Mouse (Mus musculus): ENCODE data around the gene Tns1.

- TF ChIP-seq POLR2A (IDR thresholded peaks at IDR 0.05; ENCODE audit: control insufficient read depth in 1 of 2, insufficient read depth in 1 of 2, low read depth in 1 of 2, low read length in 2 of 2, poor library complexity in 1 of 2) = no peak
- TF ChIP-seq MYC (IDR thresholded peaks at IDR 0.05; ENCODE audit: low read depth, low read length) = no peak
- TF ChIP-seq CHD2 (IDR thresholded peaks at IDR 0.05; ENCODE audit: low read length) = no peak
- TF ChIP-seq GABPA (IDR thresholded peaks at IDR 0.05; ENCODE audit: low read depth, low read length) = no peak
- TF ChIP-seq CTCF (IDR thresholded peaks at IDR 0.05 in 2 of 3, conservative IDR thresholded peaks at IDR 0.05 in 1 of 3; ENCODE audit: control insufficient read depth in 1 of 3, insufficient read depth in 1 of 3, low read depth in 2 of 3, low read length in 3 of 3, poor library complexity in 1 of 3, severe bottlenecking in 1 of 3) = no peak
- no peak for TF ChIP-seq GATA1 (IDR thresholded peaks at IDR 0.05; ENCODE audit: low read depth, low read length)
- no peak for TF ChIP-seq SIN3A (IDR thresholded peaks at IDR 0.05; ENCODE audit: low read length)
- no peak for TF ChIP-seq TBP (IDR thresholded peaks at IDR 0.05; ENCODE audit: low read depth, low read length)
Measured at GRCm38 (mm10) chr1:74059552-74059951, 64.7 kb downstream of the Tns1 start.
